Mouse (Mus musculus) adrenal gland, adult 18-20 months (tissue): Measurements from ENCODE around the gene Homer2. TPM values are rescaled to one million over a fixed set of nuclear protein-coding genes. Genes with fewer than 3 reads are reported as not detected.

Experiments used
- DNase-seq, 2 experiments: peaks; one replicate each; pipeline ENCODE4 v3.0.0; 2021 to 2022; ENCODE audit warnings: low spot score in 2 of 2
- long read RNA-seq, 2 experiments: library from polyadenylated mRNA; stranded (forward); transcript quantifications; one replicate each; pipeline ENCODE4 v2.0.0; 2021
- total RNA-seq, 2 experiments: library from RNA; stranded (reverse); gene quantifications; 1 replicate in 1 of 2; 2 replicates in 1 of 2; pipeline ENCODE4 v1.2.3; 2021

Gene Homer2
- total RNA-seq, result 1 to 10 TPM; 1.7 to 4.9 TPM
- long read RNA-seq, experiment 1, partial matches to known transcripts, result 0 of 5 reads
- long read RNA-seq, experiment 1, other reads (novel, unspliced or antisense), result 1 of 5 reads
- long read RNA-seq, experiment 2, partial matches to known transcripts, result 0 of 8 reads
- long read RNA-seq, experiment 2, other reads (novel, unspliced or antisense), result 2 of 8 reads

- no peak for DNase-seq
Observed at GRCm38 (mm10) chr7:81707471-81708140, at the start of gene Homer2. Gene Homer2 (minus strand): TSS chr7:81707527.

GRCm38 (mm10) chr7:81747956-81748355, 40.6 kb upstream of the Homer2 start:
- DNase-seq, result no peak

- DNase-seq, result peak; percentile 19 to 25
Observed at GRCm38 (mm10) chr7:81744145-81744544, 36.8 kb upstream of the Homer2 start.

GRCm38 (mm10) chr7:81740010-81740409, 32.7 kb upstream of the Homer2 start:
- no peak for DNase-seq

DNA sequence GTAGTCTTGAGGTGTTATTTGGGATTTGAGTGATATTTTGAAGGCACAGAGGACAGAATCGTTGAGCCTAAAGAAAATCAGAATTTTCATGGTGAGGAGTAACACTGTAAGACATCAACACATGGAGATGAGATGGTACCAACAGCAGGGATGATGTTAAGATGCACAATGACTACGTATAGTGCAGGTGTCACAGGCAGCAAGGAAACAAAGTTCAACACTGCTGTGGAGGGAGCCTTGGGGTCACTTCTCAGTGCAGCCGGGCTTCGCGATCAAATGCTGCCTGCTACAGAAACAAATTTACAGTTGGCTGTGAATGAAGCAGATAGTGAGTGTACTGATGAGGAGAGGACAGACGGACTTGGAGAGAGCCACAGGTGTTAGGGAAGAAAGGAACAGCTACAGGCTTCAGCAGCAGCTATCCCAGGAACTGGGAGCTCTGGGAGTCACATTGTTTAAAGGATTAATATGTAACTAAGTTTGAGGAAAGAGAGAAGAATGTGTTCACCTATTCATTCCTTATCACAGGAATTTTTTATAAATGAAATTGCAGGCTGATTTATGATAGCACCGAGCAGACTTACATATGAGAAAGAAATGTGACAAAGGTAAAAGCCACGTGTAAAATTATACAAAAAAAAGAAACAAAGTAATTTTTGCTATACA, 31.5 kb upstream of the Homer2 start:
- DNase-seq, result no peak

GRCm38 (mm10) chr7:81735300-81736048, 28.1 kb upstream of the Homer2 start:
- no peak for DNase-seq

GRCm38 (mm10) chr7:81732183-81733089, 25.1 kb upstream of the Homer2 start:
- DNase-seq, result no peak

- no peak for DNase-seq
Observed at GRCm38 (mm10) chr7:81731181-81731651, 23.9 kb upstream of the Homer2 start.

DNA sequence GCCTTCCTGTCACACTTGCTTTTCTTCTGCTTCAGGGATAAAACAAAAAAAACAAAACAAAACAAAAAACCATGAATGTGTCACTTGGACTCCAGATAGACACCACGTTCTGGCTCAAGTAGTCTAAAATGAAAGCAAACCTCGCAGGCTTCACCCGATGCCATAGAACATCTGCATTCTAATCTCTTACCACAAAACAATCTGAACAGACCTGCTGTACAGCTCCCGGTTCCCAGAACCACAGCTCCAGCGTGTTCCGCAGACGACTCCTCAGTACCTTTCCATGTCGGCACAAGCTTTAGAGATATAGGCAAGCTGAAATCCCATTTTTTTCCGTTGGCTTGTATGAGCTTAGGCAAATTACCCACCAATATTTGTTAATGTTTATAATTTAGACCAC, 22.5 kb upstream of the Homer2 start:
- DNase-seq, result no peak

GRCm38 (mm10) chr7:81727716-81728115, 20.4 kb upstream of the Homer2 start:
- no peak for DNase-seq

GRCm38 (mm10) chr7:81726728-81727005, 19.3 kb upstream of the Homer2 start:
- DNase-seq, result no peak

DNA sequence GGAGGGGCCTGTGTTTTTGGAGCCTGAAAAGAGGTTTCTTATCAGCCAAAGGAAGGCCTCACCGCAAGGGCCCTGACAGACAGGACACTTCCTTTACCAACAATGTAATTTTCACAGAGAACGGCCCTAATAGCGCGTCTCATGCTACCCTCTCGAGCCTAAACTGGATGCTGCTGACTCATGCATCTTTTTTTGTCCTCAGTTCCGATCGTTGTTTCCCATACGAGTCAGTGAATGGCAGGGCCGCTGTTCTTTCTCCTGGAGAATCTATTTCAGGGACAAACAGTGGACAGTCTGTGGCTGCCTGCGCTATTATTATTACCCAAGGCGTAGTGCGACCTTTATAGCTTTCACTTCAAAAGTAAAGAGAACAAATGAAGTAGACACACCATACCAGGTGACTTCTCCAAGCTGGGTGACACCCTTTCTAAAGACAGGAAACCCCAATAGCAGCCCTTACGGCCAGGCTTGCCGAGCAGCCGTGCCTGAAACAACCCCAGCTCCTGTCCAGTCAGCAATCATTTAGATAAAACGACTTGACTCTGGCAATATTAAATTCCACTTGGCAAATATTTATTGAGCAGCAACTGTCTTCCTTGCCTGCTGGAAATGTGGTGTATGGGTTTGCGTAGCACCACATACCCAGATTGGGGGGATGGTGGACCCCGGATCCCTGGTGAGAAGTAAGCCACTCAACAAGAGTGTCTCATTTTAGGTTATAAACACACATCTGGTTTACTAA, 18.8 kb upstream of the Homer2 start:
- no peak for DNase-seq

GRCm38 (mm10) chr7:81723851-81724250, 16.5 kb upstream of the Homer2 start:
- DNase-seq, result no peak

DNA sequence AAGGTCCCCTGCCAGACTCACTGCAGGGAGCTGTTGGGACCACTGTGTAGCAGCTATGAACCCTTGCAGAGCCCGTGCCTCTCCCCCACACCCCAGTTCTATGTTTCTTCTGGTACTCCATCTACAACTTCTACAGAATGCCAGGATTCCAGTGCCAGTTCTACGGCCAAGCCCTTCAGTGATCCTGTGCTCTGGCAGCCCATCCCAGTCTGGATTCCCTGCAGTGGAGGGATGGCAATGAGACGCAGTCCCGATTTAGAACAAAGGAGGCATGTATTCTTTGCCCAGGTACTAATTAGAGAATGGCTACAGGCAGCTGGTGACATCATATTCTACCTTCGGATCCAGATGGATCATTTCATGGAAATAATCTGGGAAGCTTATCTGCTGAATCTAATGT, 13.9 kb upstream of the Homer2 start:
- no peak for DNase-seq

DNA sequence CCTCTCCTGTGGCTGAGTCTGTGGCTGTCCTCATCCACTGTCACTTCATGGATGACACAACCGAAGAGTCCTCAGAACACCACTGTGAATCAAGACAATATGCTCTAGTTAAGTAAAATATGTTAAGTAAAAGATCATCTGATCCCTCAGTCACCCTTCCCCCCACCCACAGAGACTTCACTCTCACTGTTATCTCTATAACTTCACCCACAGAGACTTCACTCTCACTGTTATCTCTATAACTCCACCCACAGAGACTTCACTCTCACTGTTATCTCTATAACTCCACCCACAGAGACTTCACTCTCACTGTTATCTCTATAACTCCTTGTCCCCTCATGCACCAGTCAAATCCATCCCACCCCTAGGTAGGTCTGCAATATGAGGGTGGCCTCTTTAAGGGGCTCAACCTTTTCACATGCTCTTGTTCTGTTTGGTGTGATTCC, 11.9 kb upstream of the Homer2 start:
- DNase-seq, result no peak

GRCm38 (mm10) chr7:81718657-81719056, 11.3 kb upstream of the Homer2 start:
- DNase-seq, result no peak

DNA sequence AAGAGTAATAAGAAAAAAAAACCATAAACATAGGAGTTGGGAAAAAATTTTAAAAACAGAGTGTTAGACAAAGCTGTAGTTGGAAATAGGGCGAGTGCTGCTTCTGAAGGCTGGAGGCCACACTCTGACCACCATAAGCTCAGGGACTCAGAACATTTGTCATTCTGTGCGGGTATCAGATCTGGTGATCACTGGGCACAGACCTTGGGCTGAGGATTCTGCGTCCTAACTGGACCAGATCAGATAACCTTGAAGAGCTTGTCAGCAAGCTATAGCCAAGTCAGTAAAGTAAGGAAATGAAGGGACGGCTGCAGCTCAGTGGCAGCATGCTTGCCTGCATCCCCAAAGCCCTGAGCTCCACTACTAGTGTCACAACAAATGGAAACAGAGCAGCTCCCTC, 2.8 kb upstream of the Homer2 start:
- no peak for DNase-seq

DNA sequence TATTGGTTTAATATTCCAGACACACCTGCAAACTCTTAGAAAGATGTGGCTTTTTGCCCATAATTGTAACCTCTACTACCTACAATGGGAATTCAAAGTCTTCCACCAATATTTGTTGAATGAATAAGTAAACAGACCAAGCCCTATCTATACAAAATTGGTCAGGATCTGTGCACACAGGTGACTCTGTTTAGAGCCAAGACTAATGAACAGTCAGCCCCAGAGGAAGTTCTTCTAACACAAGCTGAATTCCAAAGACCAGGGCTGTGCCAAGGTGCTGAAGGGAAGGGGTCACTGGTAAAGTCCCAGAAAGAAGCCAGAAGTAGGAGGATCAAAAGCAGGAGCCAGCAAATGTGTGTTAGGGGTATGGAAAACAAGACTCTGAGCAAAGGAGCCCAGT, 838 bp upstream of the Homer2 start:
- DNase-seq, result no peak

- DNase-seq, result peak; percentile 17 to 38
Observed at GRCm38 (mm10) chr7:81706416-81707391, 623 bp downstream of the Homer2 start.
